Mouse (Mus musculus) heart, embryonic 15.5 days (tissue): ENCODE data around the gene Gfod1. TPM values are rescaled to one million over a fixed set of nuclear protein-coding genes. Genes with fewer than 3 reads are reported as not detected.

Experiments used
- ATAC-seq: fragments of 200-750 bp; cut with Nextera tagmentation; replicated peaks from 2 replicates; pipeline ENCODE4 v1.8.0; 2017; ENCODE audit warnings: low read depth, moderate TSS enrichment; ENCODE audit not compliant: insufficient number of reproducible peaks, insufficient read depth, low FRiP score
- H3K27ac ChIP-seq: fragments of 300-500 bp; sonication (generic); 2 replicates; pipeline ENCODE4 v1.5.1; 2015; ENCODE audit warnings: mild to moderate bottlenecking, inconsistent platforms
- H3K27me3 ChIP-seq: fragments of 300-500 bp; sonication (generic); 2 replicates; pipeline ENCODE4 v1.6.1; 2015; ENCODE audit warnings: inconsistent platforms
- H3K36me3 ChIP-seq: fragments of 300-500 bp; sonication (generic); 2 replicates; pipeline ENCODE4 v1.6.1; 2015; ENCODE audit warnings: mild to moderate bottlenecking, inconsistent platforms
- H3K4me1 ChIP-seq: fragments of 300-500 bp; sonication (generic); replicated peaks from 2 replicates; pipeline ENCODE4 v1.6.1; 2015; ENCODE audit warnings: inconsistent platforms
- H3K4me2 ChIP-seq: fragments of 300-500 bp; sonication (generic); 2 replicates; pipeline ENCODE4 v1.6.1; 2015; ENCODE audit warnings: inconsistent platforms, mild to moderate bottlenecking, moderate library complexity
- H3K4me3 ChIP-seq: fragments of 300-500 bp; sonication (generic); 2 replicates; pipeline ENCODE4 v1.5.1; 2015; ENCODE audit warnings: mild to moderate bottlenecking, inconsistent platforms
- H3K9ac ChIP-seq: fragments of 300-500 bp; sonication (generic); 2 replicates; pipeline ENCODE4 v1.6.1; 2015; ENCODE audit warnings: mild to moderate bottlenecking, inconsistent platforms
- H3K9me3 ChIP-seq: fragments of 300-500 bp; sonication (generic); replicated peaks from 2 replicates; pipeline ENCODE4 v1.6.1; 2016; ENCODE audit warnings: inconsistent platforms
- whole genome bisulfite sequencing: fragments of 180-500 bp; shearing (Covaris S2); methylation state at CpG from one replicate; pipeline ENCODE4 v1.1.7; 2015; ENCODE audit warnings: mixed read lengths; 5-methylcytosine and 5-hydroxymethylcytosine counted together
- polyA plus RNA-seq: library from polyadenylated mRNA; unstranded; fragments of >200 nt; fragmentation: Nextera tagmentation; extraction: Ambion mirVana; gene quantifications from 2 replicates; pipeline ENCODE4 v1.2.1, GENCODE M21; 2015

The Gfod1 gene
- polyA plus RNA-seq, 1 experiment from 2014 or later = 0.73 TPM

GRCm38 (mm10) chr13:43199749-43200148, 104.2 kb downstream of the Gfod1 start:
- H3K27me3 ChIP-seq = peaks cover 10% of the 10 kb centered on the region; the same call in 1 of the 2 replicates
- peaks cover 36% of the 10 kb centered on the region for H3K4me1 ChIP-seq
- no peak overlapping the region for H3K9ac ChIP-seq
- no peak for ATAC-seq
- H3K27ac ChIP-seq = no peak overlapping the region
- no peak overlapping the region for H3K4me3 ChIP-seq
- WGBS = 65% methylated on average over 5 of the region's 5 CpGs
- H3K36me3 ChIP-seq = no peaks in the 10 kb centered on the region
- no peaks in the 10 kb centered on the region for H3K9me3 ChIP-seq
- H3K4me2 ChIP-seq = no peak overlapping the region

DNA sequence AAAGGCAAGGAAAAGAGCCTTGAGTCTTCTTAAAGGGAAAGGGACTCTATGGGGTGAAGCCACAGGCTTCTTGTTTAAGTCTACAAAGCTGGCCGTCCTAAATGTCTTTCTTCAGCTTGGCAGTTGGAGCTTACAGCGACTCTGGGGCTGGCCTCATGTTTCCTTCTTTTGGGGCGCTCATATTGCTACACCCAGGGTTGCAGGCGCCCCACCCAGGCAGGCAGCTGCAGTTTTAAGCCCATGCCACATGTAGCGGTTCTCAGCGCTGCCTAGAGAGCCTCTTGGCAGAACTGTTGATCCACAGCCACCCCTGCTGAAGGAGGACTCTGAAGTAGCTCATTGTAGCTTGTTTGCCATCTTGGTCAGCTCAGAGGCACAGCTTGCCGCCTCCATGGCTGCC, 104.7 kb downstream of the Gfod1 start:
- Histone ChIP-seq H3K4me1 (peaks cover 39% of the 10 kb centered on the region), H3K9me3 (no peaks in the 10 kb centered on the region), H3K27ac (no peak overlapping the region), H3K9ac (no peak overlapping the region), H3K27me3 (peaks cover 10% of the 10 kb centered on the region; the same call in 1 of the 2 replicates), H3K36me3 (no peaks in the 10 kb centered on the region), H3K4me2 (no peak overlapping the region), H3K4me3 (no peak overlapping the region)
- ATAC-seq = no peak
- WGBS = 88% methylated on average over 7 of the region's 7 CpGs

- WGBS = 62% methylated on average over 6 of the region's 6 CpGs
These were observed 106.8 kb downstream of the Gfod1 start for GRCm38 (mm10) chr13:43197187-43197586.

GRCm38 (mm10) chr13:43196000-43196399, 108.0 kb downstream of the Gfod1 start:
- Histone ChIP-seq H3K36me3 (no peaks in the 10 kb centered on the region), H3K4me2 (peak overlapping the region; percentile 9; the same call in 1 of the 2 replicates), H3K27ac (peak overlapping the region; percentile 72), H3K4me3 (no peak overlapping the region), H3K9ac (no peak overlapping the region), H3K27me3 (0 out of 2 replicates have a peak, but pooled peaks cover 6% of the 10 kb centered on the region), H3K4me1 (peaks cover 55% of the 10 kb centered on the region), H3K9me3 (no peaks in the 10 kb centered on the region)
- ATAC-seq = peak; percentile 88
- 11% methylated on average over 7 of the region's 7 CpGs for WGBS

More at GRCm38 (mm10) chr13:43197187-43197586, 106.8 kb downstream of the Gfod1 start:
- Histone ChIP-seq H3K36me3 (no peaks in the 10 kb centered on the region), H3K4me1 (peaks cover 47% of the 10 kb centered on the region), H3K27me3 (peaks cover 10% of the 10 kb centered on the region; the same call in 1 of the 2 replicates), H3K9ac (no peak overlapping the region), H3K9me3 (no peaks in the 10 kb centered on the region), H3K4me3 (no peak overlapping the region), H3K4me2 (no peak overlapping the region), H3K27ac (peak overlapping the region; percentile 72)
- no peak for ATAC-seq

DNA sequence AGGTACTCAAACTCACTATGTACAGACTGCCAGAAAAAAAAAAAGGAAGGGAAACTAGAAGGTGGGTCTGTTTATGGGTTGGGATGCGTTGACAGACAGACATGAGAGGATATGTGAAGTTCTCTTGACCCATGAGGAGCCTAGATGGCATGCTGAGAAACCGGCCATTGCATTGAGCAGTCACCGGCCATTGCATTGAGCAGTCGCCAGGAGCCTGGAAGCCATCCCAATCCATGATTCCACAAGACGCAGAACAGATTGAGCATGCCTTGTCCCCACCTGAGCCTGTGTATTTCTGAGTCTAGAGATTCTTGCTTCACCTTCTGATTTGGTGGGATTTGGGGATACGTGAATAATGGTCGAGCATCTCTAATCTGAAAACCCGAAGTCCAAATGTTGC, 110.0 kb downstream of the Gfod1 start:
- Histone ChIP-seq H3K4me2 (no peak overlapping the region), H3K27ac (no peak overlapping the region), H3K27me3 (no peaks in the 10 kb centered on the region), H3K4me3 (no peak overlapping the region), H3K4me1 (peaks cover 58% of the 10 kb centered on the region), H3K9me3 (no peaks in the 10 kb centered on the region), H3K9ac (no peak overlapping the region), H3K36me3 (no peaks in the 10 kb centered on the region)
- no peak for ATAC-seq
- 83% methylated on average over 8 of the region's 8 CpGs for WGBS

GRCm38 (mm10) chr13:43193266-43193665, 110.7 kb downstream of the Gfod1 start:
- Histone ChIP-seq H3K4me3 (no peak overlapping the region), H3K27me3 (no peaks in the 10 kb centered on the region), H3K4me1 (peaks cover 58% of the 10 kb centered on the region), H3K9ac (no peak overlapping the region), H3K9me3 (no peaks in the 10 kb centered on the region), H3K27ac (peak overlapping the region; percentile 77), H3K36me3 (no peaks in the 10 kb centered on the region), H3K4me2 (0 out of 2 replicates have a peak overlapping the region, but pooled peaks have one; percentile 6)
- no peak for ATAC-seq
- WGBS = 4% methylated on average over 7 of the region's 7 CpGs

DNA sequence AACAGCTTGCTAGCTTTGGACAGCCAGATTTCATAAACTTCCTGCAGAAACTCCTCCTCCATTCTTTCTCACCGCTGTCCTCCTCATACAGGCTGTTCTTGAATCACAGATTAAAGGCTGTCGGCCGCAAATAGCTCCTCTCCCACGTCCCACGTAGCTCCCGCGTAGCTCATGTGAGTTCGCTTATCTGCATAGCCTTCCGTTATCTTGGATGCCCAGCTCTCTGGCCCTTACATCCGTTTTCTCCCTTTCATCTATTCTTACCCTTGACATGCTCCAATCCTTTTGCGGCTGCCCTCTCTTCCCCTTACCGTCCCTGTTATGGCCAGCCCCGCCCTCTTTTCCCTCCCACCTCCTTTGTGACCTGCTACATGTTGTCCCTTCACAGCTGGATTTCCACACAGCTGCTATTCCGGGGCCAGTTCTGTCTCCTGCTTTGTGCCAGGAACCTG, 112.2 kb downstream of the Gfod1 start:
- H3K9me3 ChIP-seq = no peaks in the 10 kb centered on the region
- peak overlapping the region; percentile 24 for H3K4me3 ChIP-seq
- ATAC-seq = peak; percentile 68
- H3K27me3 ChIP-seq = no peaks in the 10 kb centered on the region
- peaks cover 53% of the 10 kb centered on the region for H3K4me1 ChIP-seq
- peak overlapping the region; percentile 77 for H3K27ac ChIP-seq
- H3K9ac ChIP-seq = no peak overlapping the region
- H3K4me2 ChIP-seq = peak overlapping the region; percentile 54
- under 1% methylated on average over 14 of the region's 14 CpGs for WGBS
- H3K36me3 ChIP-seq = no peaks in the 10 kb centered on the region

DNA sequence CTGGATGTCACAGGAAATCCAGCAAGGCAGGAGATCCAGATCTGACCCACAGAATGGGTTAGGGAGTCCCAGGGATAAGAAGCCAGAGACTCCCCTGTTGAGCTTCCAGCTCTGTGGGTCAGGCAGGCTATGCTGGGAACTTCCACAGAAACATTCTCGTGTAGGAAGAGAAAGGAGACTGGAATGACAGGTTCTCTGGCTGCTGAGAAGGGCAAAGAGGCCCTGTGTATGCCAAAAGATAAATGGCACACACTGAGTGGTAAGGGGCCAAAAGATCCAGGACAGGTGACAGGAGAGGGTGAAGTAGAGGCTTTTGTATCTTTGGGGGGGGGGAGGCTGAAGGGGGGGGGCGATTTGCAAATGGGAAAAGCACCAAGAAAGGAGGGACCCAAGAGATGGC, 112.7 kb downstream of the Gfod1 start:
- Histone ChIP-seq H3K9me3 (no peaks in the 10 kb centered on the region), H3K4me3 (peak overlapping the region; percentile 24), H3K4me1 (peaks cover 48% of the 10 kb centered on the region), H3K36me3 (no peaks in the 10 kb centered on the region), H3K27me3 (no peaks in the 10 kb centered on the region), H3K9ac (peak overlapping the region; percentile 29; the same call in 1 of the 2 replicates), H3K27ac (peak overlapping the region; percentile 77), H3K4me2 (peak overlapping the region; percentile 54)
- 8% methylated on average over 1 of the region's 2 CpGs for WGBS
- no peak for ATAC-seq

- no peak overlapping the region for H3K27ac ChIP-seq
- WGBS = 95% methylated on average over 4 of the region's 4 CpGs
- no peak overlapping the region for H3K4me2 ChIP-seq
- H3K4me1 ChIP-seq = peaks cover 23% of the 10 kb centered on the region
- no peaks in the 10 kb centered on the region for H3K36me3 ChIP-seq
- H3K9me3 ChIP-seq = no peaks in the 10 kb centered on the region
- no peak for ATAC-seq
- H3K9ac ChIP-seq = no peak overlapping the region
- H3K27me3 ChIP-seq = no peaks in the 10 kb centered on the region
- H3K4me3 ChIP-seq = no peak overlapping the region
These were observed 116.2 kb downstream of the Gfod1 start for GRCm38 (mm10) chr13:43187736-43188135.

- H3K36me3 ChIP-seq = no peaks in the 10 kb centered on the region
- H3K27ac ChIP-seq = no peak overlapping the region
- peak overlapping the region; percentile 40 for H3K4me3 ChIP-seq
- peaks cover 11% of the 10 kb centered on the region for H3K4me1 ChIP-seq
- H3K9ac ChIP-seq = no peak overlapping the region
- no peaks in the 10 kb centered on the region for H3K9me3 ChIP-seq
- 49% methylated on average over 8 of the region's 8 CpGs for WGBS
- ATAC-seq = 0 out of 2 replicates have a peak, but pooled peaks have one; percentile 45
- peak overlapping the region; percentile 56 for H3K4me2 ChIP-seq
- peaks cover 12% of the 10 kb centered on the region; the same call in 1 of the 2 replicates for H3K27me3 ChIP-seq
These were observed 120.5 kb downstream of the Gfod1 start for GRCm38 (mm10) chr13:43183248-43184055.

- no peak overlapping the region for H3K9ac ChIP-seq
- H3K27ac ChIP-seq = no peak overlapping the region
- no peaks in the 10 kb centered on the region for H3K36me3 ChIP-seq
- H3K27me3 ChIP-seq = peaks cover 12% of the 10 kb centered on the region; the same call in 1 of the 2 replicates
- H3K9me3 ChIP-seq = no peaks in the 10 kb centered on the region
- 8% methylated on average over 14 of the region's 14 CpGs for WGBS
- H3K4me2 ChIP-seq = peak overlapping the region; percentile 56
- peaks cover 11% of the 10 kb centered on the region for H3K4me1 ChIP-seq
- ATAC-seq = 0 out of 2 replicates have a peak, but pooled peaks have one; percentile 32
- H3K4me3 ChIP-seq = peak overlapping the region; percentile 40
These were observed 121.3 kb downstream of the Gfod1 start for GRCm38 (mm10) chr13:43182465-43183201.
